Mouse (Mus musculus): ENCODE data around the gene Opa3.

Gene Opa3

GRCm38 (mm10) chr7:19214940-19215339 is 13.2 kb upstream of the Opa3 start:
- DNase-seq (ENCODE audit: low spot score): no peak

- DNase-seq (ENCODE audit: low spot score): no peak
Measured at GRCm38 (mm10) chr7:19217492-19217891, 10.6 kb upstream of the Opa3 start.

- DNase-seq (ENCODE audit: low spot score): no peak
Measured at GRCm38 (mm10) chr7:19217944-19218343, 10.2 kb upstream of the Opa3 start.

- no peak for DNase-seq (ENCODE audit: low spot score)
Measured at GRCm38 (mm10) chr7:19220061-19220460, 8.1 kb upstream of the Opa3 start.

- DNase-seq (ENCODE audit: low spot score): no peak
Measured at GRCm38 (mm10) chr7:19222189-19222588, 5.9 kb upstream of the Opa3 start.

- no peak for DNase-seq (ENCODE audit: low spot score)
Measured at GRCm38 (mm10) chr7:19222875-19223274, 5.3 kb upstream of the Opa3 start.

GRCm38 (mm10) chr7:19224933-19225332 is 3.2 kb upstream of the Opa3 start:
- DNase-seq (ENCODE audit: low spot score): no peak

GRCm38 (mm10) chr7:19226817-19227797 is 1.0 kb upstream of the Opa3 start:
- DNase-seq (ENCODE audit: low spot score): no peak

- no peak for DNase-seq (ENCODE audit: low spot score)
Measured at GRCm38 (mm10) chr7:19228793-19229148, 637 bp downstream of the Opa3 start.

GRCm38 (mm10) chr7:19229404-19229803 is 1.3 kb downstream of the Opa3 start:
- DNase-seq (ENCODE audit: low spot score): no peak

GRCm38 (mm10) chr7:19230041-19230580 is 2.0 kb downstream of the Opa3 start:
- no peak for DNase-seq (ENCODE audit: low spot score)

GRCm38 (mm10) chr7:19230899-19231298 is 2.8 kb downstream of the Opa3 start:
- no peak for DNase-seq (ENCODE audit: low spot score)

- DNase-seq (ENCODE audit: low spot score): no peak
Measured at GRCm38 (mm10) chr7:19231849-19232248, 3.7 kb downstream of the Opa3 start.

- no peak for DNase-seq (ENCODE audit: low spot score)
Measured at GRCm38 (mm10) chr7:19234652-19235051, 6.5 kb downstream of the Opa3 start.

- no peak for DNase-seq (ENCODE audit: low spot score)
Measured at GRCm38 (mm10) chr7:19235092-19235671, 7.0 kb downstream of the Opa3 start.

- no peak for DNase-seq (ENCODE audit: low spot score)
Measured at GRCm38 (mm10) chr7:19236411-19236810, 8.3 kb downstream of the Opa3 start.

- DNase-seq (ENCODE audit: low spot score): no peak
Measured at GRCm38 (mm10) chr7:19238344-19238743, 10.2 kb downstream of the Opa3 start.

- DNase-seq (ENCODE audit: low spot score): peak; percentile 84
Measured at GRCm38 (mm10) chr7:19239423-19239822, 11.3 kb downstream of the Opa3 start.

- DNase-seq (ENCODE audit: low spot score): no peak
Measured at GRCm38 (mm10) chr7:19239986-19240385, 11.9 kb downstream of the Opa3 start.

- no peak for DNase-seq (ENCODE audit: low spot score)
Measured at GRCm38 (mm10) chr7:19240905-19241463, 12.8 kb downstream of the Opa3 start.

- DNase-seq (ENCODE audit: low spot score): no peak
Measured at GRCm38 (mm10) chr7:19242005-19242404, 13.9 kb downstream of the Opa3 start.

- no peak for DNase-seq (ENCODE audit: low spot score)
Measured at GRCm38 (mm10) chr7:19243858-19244257, 15.7 kb downstream of the Opa3 start.

GRCm38 (mm10) chr7:19245083-19245482 is 16.9 kb downstream of the Opa3 start:
- DNase-seq (ENCODE audit: low spot score): no peak

All from ovary, postnatal 36 days (tissue).